Mouse (Mus musculus): ENCODE data around the gene Lrba. TPM values are rescaled to one million over a fixed set of nuclear protein-coding genes. Genes with fewer than 3 reads are reported as not detected.

Gene Lrba
- total RNA-seq, 2 experiments from 2014 or later, result 7.5 to 13.4 TPM

- ATAC-seq (ENCODE audit: poor library complexity, severe bottlenecking), result no peak
Measured at GRCm38 (mm10) chr3:86827506-86827905, 603.0 kb downstream of the Lrba start.

DNA sequence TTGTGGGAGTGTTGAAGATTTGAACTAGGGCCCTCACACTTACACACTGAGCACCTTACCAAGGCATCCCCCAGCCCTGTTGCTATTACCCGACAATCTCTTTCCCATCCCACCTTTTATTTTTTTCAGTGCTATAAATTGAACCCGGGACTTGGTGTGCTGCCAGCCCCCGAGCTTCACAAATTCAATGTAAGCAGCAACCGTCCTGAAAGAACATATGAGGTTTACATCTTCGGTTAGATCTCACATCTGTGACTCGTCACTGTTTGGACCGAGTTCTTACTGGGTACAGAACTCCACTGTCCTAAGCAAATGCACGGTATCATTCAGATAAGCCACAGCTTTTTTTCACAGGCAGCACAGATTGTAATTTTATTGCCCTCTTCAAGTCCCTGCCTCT is 607.6 kb downstream of the Lrba start:
- ATAC-seq (ENCODE audit: poor library complexity, severe bottlenecking), result no peak

Other genes starting within 250 kb of the Lrba start
- gene Prss48, start 222.2 kb upstream of the Lrba start, total RNA-seq (2015), result not detected in 2 replicates
- gene Prss48, start 222.2 kb upstream of the Lrba start, total RNA-seq (2017), result not detected in 2 replicates
- gene Rps3a1, start 82.0 kb upstream of the Lrba start, total RNA-seq (2015), result 2,058 and 2,275 TPM in 2 replicates
- gene Rps3a1, start 82.0 kb upstream of the Lrba start, total RNA-seq (2017), result 3,397 and 3,773 TPM in 2 replicates

Data from megakaryocyte, adult 5-6 weeks (primary cell).